Mouse (Mus musculus) stomach, postnatal 0 days (tissue): Measurements from ENCODE around the gene Col26a1.

ENCODE experiments used
- CTCF ChIP-seq: IDR thresholded peaks from 2 replicates; pipeline ENCODE4 v1.5.1; 2016; ENCODE audit warnings: antibody characterized with exemption, low read depth, mild to moderate bottlenecking, moderate library complexity
- EP300 ChIP-seq: optimal IDR thresholded peaks from 2 replicates; pipeline ENCODE3; 2016; ENCODE audit warnings: antibody characterized with exemption

- TF ChIP-seq CTCF = no peak
- TF ChIP-seq EP300 = no peak
Observed at GRCm38 (mm10) chr5:136850716-136851115, 32.3 kb downstream of the Col26a1 start.
